Mouse (Mus musculus) brown adipose tissue, adult 24 weeks (tissue): ENCODE results near the gene Zfp646. TPM values are rescaled to one million over a fixed set of nuclear protein-coding genes. Genes with fewer than 3 reads are reported as not detected.
A peak's percentile ranks its signal among the peaks of the same experiment; 100 is the strongest.
"Not testable (repeated sequence)": the region's sequence is repeated elsewhere in the genome, so short reads cannot be mapped to it uniquely, and the experiment has no call there.

Experiments
- H3K27ac ChIP-seq: fragments of 200-500 bp; replicated peaks from 2 replicates; pipeline ENCODE4 v1.5.1; 2012; ENCODE audit warnings: low read depth, mild to moderate bottlenecking, low read length
- H3K4me1 ChIP-seq: fragments of 200-500 bp; 2 replicates; pipeline ENCODE4 v1.6.1; 2012; ENCODE audit warnings: low read length, mixed read lengths; ENCODE audit not compliant: control insufficient read depth, insufficient read depth, insufficient read length
- H3K4me3 ChIP-seq: fragments of 200-500 bp; 2 replicates; pipeline ENCODE4 v1.5.1; 2012; ENCODE audit warnings: low read depth, mild to moderate bottlenecking, low read length, moderate library complexity; ENCODE audit not compliant: insufficient read depth
- polyA plus RNA-seq: library from polyadenylated mRNA; stranded (reverse); fragments of >200 nt; gene quantifications from 2 replicates; pipeline ENCODE4 v1.2.4, GENCODE M21; 2012; ENCODE audit not compliant: missing spikeins, insufficient read depth, insufficient read length

Zfp646 gene
- polyA plus RNA-seq, 1 experiment, result 6.3 TPM

DNA sequence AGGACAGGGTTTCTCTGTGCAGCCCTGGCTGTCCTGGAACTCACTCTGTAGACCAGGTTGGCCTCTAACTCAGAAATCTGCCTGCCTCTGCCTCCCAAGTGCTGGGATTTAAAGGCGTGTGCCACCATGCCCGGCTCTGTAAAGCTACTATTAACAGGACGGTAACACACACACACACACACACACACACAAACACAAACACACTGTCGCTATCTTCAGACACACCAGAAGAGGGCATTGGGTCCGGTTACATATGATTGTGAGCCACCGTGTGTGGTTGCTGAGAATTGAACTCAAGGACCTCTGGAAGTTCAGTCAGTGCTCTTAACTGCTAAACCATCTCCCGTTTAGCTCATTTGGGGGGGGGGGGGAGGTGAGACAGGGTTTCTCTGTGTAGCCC is 19.9 kb downstream of the Zfp646 start:
- Histone ChIP-seq H3K27ac (0 out of 2 replicates have a peak overlapping the region, but pooled peaks have one; percentile 18), H3K4me3 (peak overlapping the region; percentile 8; the same call in 1 of the 2 replicates)
- H3K4me1 ChIP-seq, result not testable (repeated sequence)

DNA sequence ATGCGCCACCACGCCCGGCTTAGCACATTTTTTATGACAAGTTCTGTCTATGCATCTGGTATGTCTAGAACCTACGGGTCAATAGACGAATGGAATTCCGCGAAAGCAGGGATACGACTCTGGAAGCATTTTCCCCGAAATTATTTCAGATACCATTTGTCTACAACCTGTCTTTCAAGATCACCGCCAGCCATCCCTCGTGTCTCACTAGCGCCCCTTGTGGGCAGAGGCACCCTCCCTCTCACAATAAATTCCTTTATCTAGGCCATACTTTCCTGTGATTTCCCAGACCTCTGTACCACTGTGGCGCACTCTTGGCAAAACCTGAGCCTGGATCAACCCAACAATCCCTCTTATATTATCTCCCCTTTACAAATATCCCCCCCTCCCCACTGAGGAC is 20.4 kb downstream of the Zfp646 start:
- Histone ChIP-seq H3K4me3 (no peak overlapping the region), H3K27ac (no peak overlapping the region), H3K4me1 (0 out of 2 replicates have a peak, but pooled peaks cover 3% of the 10 kb centered on the region)

DNA sequence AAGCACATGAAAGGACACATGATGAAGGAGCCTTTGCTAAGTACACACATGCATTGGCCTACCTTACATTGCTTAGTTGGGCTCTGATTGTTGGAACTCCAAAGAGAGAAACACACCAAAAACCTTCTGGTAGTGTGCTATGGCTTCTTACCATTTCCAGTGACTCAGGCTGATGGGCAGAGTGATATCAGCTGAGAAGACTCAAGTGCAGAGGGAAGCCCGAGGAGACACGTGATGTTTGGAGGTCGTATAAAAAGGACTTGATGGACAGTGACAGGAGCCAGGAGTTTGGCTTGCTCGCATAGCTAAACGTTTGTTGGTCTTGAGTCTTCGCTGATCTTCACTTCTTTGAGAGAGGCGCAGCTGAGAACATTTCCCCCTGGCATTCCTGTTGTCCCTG is 21.5 kb downstream of the Zfp646 start:
- H3K27ac ChIP-seq, result no peak overlapping the region
- H3K4me3 ChIP-seq, result no peak overlapping the region
- H3K4me1 ChIP-seq, result 0 out of 2 replicates have a peak, but pooled peaks cover 3% of the 10 kb centered on the region

DNA sequence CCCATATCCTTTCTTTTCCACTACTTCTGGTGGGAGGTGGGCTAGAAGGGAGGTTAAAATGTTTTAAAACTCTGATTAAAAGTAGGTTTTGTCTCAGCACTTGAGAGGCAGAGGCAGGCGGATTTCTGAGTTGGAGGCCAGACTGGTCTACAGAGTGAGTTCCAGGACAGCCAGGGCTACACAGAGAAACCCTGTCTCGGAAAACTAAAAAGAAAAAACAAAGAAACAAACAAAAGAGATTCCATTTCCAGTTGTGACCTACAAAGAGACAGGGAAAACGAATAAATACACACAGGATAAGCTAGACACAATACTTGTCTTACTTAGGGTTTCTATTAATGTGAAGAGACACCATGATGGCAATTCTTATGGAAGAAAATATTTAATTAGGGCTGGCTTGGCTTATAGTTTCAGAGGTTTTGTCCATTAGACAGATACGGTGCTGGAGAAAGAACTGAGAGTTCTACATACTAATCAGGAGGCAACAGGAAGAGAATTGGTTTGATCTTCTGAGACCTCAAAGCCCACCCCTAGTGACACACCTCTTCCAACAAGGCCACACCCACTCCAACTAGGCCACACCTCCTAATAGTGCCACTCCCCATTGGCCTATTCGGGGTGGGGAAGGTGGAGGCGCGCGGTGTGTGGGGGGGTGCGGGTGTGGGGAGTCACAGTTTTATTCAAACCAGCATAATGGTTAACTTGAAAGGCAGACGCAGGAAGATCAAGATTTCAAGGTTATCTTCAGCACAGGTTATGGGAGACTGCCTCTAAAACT is 22.3 kb downstream of the Zfp646 start:
- Histone ChIP-seq H3K27ac (no peak overlapping the region), H3K4me3 (no peak overlapping the region), H3K4me1 (0 out of 2 replicates have a peak, but pooled peaks cover 3% of the 10 kb centered on the region)

DNA sequence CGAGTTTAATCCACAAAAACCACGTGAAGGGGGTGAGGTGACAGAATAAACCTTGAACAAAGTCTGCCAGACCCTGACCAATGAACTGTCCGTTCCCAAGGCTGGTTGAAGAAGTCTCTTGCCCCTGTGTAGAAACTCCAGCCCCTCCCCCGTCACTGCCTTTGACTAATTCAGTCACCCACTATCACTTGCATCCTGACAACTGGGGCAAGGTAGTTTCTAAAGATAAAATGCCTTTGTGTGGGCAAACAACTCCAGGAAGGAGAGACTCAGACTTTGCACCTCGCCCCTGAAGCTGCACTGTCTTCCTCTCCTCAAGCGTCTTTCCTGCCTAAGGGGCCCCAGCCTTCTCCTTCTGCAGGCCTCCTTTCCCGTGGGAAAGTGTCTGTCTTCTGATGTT is 24.0 kb downstream of the Zfp646 start:
- no peak overlapping the region for H3K4me3 ChIP-seq
- no peak overlapping the region for H3K27ac ChIP-seq
- H3K4me1 ChIP-seq, result no peaks in the 10 kb centered on the region

DNA sequence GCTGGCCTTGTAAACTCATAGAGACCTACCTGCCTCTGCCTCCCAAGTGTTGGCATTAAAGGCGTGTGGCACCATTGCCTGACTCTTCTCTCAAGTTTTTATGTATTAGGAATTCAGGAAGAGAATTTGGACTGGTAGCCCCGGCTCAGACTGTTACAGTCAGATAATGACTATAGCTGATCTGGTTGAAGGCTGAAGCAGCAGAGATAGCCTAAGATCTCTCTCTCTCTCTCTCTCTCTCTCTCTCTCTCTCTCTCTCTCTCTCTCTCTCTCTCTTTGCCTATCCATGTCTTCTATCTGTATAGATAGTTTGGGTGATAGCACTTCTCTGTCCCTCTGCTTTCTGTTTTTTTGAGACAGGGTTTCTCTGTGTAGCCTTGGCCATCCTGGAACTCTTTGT is 25.8 kb downstream of the Zfp646 start:
- H3K4me3 ChIP-seq, result no peak overlapping the region
- no peaks in the 10 kb centered on the region for H3K4me1 ChIP-seq
- H3K27ac ChIP-seq, result no peak overlapping the region

DNA sequence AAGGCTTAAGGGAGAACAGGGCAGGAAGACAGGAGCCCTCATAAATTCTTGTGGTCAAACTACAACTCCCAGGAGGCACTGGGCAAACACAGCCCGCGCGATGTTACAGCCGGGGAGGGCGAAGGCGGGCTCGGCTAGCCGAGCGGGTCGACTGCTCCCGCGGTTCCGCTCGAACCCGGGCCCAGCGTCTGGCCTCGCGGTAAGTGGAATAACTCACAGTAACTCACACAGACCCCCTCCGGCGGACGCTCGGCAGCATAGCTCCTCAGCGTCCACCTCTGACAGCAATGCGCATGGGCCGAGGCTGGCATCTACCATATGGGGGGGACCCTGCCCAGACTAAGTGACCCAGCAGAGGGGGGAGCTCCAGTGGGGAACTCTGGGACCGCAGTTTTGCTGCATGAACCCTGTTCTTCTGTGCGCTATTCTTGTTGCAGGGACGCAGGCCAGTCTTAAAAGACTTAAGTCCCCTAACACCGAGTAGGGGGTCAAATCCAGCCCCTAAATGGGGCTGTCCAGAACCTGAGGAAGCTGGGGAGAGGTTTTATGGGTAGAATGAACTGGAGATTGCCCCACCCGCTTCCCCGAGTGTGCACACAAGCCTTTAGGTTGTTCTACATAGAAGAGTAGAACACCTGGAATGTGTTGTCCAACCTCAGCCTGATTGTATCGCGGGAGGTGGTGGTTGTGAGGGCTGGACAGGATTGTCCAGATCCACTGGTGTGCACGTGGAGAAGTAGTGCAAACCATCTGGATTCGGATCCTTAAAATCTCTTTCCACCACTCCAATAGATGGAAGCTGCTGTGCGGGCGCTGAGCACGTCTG is 28.2 kb downstream of the Zfp646 start, which contains the start of gene Bckdk:
TSS of gene Bckdk (plus strand) at position 112 of the 826 bp plus-strand sequence.
- peak within 1 kb of the TSS; percentile 52 for H3K27ac ChIP-seq
- H3K4me1 ChIP-seq, result peaks cover 6% of the 10 kb centered on the region
- peak within 1 kb of the TSS; percentile 76 for H3K4me3 ChIP-seq

DNA sequence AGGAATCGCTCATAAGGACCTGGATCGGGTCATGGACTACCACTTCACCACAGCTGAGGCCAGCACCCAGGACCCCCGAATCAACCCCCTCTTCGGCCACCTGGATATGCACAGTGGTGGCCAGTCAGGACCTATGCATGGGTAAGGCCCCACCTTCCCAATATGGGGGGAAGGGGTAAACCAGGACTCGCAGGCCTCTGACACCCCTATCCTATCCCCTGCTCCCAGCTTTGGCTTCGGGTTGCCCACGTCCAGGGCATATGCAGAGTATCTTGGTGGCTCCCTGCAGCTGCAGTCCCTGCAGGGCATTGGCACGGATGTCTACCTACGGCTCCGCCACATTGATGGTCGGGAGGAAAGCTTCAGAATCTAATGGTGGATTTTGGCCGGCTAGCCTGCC is 31.9 kb downstream of the Zfp646 start:
- Histone ChIP-seq H3K27ac (peak overlapping the region; percentile 87), H3K4me1 (peaks cover 6% of the 10 kb centered on the region), H3K4me3 (no peak overlapping the region)

DNA sequence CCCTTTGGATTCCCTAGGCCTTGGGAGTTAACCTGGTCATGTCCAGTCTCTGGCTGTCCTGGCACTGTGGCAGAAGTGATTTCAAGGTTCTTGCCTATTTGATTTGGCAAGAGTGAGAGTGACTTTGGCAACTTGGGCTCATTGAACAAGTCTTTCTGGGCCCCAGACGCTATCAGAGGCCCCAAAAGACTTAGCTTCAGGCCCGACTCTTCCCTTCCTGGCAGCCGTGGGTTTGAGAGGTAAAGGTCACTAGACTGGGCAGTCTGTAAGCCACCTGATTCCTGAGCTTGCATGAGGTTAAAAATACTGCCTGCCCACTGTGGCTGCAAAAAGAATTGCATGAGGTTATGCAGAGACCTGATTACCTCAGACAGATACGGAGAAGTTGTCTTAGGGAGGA is 32.6 kb downstream of the Zfp646 start:
- H3K4me1 ChIP-seq, result peaks cover 6% of the 10 kb centered on the region
- H3K27ac ChIP-seq, result peak overlapping the region; percentile 87
- H3K4me3 ChIP-seq, result no peak overlapping the region

DNA sequence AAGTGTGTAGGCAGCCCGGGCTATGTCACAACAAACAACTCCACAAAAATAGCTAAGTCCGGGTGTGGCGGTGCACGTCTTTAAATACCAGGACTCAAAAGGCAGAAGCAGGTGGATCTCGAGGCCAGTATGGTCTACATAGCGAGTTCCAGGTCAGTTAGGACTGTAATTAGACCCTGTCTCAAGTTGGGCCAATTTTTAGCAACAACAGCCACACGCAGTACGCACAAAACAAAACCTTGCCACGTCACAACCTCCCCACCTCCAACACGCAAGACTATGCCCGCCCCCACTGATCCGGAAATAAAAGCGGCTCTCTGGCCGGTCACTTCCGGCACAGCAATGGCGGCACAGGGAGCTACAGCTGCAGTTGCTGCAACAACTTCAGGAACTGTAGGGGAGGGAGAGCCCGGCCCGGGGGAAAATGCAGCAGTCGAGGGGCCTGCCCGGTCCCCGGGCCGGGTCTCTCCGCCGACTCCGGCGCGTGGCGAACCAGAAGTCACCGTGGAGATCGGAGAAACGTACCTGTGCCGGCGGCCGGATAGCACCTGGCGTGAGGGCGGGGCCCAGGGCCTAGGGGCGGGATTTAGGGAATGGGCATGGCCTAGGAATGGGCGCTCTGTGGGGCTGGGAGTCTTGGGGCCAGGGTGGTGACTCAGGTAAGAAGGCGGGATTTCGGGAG is 36.3 kb downstream of the Zfp646 start, which contains the start of gene Kat8:
TSS of gene Kat8 (plus strand) at position 327 of the 682 bp plus-strand sequence.
- Histone ChIP-seq H3K4me1 (peaks cover 6% of the 10 kb centered on the region), H3K27ac (peak within 1 kb of the TSS; percentile 88), H3K4me3 (peak within 1 kb of the TSS; percentile 81)

DNA sequence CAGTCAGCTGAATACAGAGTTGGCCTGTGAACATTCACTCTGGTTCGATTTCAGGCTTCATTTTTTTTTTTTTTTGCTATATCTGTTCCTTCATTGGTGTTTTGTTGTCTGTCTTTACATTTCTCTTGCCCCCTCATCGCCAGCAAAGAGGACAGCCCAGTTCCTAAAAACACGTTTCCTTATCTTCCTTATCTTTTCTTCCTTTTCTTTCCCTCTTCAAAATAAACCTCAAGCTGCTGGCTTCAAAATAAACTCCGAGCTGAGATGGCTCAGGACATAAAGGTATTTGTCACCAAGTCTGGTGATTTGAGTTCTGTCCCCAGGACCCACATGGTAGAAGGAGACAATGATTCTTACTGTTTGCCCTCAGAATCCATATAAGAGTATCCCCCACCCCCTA is 36.9 kb downstream of the Zfp646 start:
- Histone ChIP-seq H3K4me1 (peaks cover 5% of the 10 kb centered on the region), H3K27ac (no peak overlapping the region), H3K4me3 (peak overlapping the region; percentile 81)

DNA sequence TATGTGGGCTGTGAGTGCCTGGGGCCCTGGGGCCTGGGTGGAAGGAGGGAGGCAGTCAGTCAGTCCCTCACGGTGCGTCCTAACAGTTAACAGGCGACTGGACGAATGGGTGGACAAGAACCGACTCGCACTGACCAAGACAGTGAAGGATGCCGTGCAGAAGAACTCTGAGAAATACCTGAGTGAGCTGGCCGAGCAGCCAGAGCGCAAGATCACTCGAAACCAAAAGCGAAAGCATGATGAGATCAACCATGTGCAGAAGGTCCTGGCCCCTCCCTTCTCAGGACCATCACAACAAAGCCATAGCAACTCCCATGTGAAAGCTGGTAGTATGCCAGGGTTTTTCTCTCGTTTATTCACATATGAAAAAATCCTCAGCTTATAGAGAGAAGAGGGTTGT is 39.3 kb downstream of the Zfp646 start:
- H3K4me3 ChIP-seq, result no peak overlapping the region
- H3K27ac ChIP-seq, result no peak overlapping the region
- no peaks in the 10 kb centered on the region for H3K4me1 ChIP-seq

DNA sequence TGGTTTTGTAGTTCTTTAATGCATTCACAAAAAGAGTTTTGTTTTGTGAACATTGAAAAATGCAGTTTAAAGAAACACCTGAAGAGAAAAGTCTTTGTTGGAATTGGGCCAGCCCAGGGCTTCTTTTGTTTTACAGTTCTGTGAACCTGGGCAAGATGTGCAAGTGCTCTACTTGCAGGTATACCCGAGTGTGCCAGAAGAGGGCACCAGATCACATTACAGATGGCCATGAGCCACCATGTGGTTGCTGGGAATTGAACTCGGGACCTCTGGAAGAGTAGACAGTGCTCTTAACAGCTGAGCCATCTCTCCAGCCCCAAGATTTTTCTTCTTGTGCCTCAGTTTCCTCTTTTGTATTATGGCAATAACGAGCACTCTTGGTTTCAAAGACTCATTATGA is 42.2 kb downstream of the Zfp646 start:
- Histone ChIP-seq H3K4me1 (no peaks in the 10 kb centered on the region), H3K4me3 (no peak overlapping the region), H3K27ac (no peak overlapping the region)

DNA sequence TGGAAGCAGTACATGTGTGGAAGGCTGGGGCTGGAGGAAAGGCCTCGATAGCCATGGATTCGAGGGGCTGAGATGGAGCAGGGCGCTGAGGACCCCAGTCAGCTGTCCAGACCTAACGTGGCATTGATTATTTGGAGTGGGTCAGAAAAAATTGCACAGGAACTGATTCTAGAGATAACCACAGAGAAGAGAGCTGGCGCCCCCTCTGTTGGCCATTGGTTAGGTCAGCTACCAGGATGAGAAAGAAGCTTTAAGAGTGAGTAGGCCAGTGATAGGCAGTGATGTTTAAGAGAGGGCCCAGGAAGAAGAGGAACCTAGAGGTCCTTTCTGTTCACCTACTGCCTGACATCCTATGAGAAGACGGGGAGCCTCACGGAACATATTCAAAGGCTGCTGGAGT is 43.3 kb downstream of the Zfp646 start:
- Histone ChIP-seq H3K4me3 (no peak overlapping the region), H3K4me1 (no peaks in the 10 kb centered on the region), H3K27ac (no peak overlapping the region)

DNA sequence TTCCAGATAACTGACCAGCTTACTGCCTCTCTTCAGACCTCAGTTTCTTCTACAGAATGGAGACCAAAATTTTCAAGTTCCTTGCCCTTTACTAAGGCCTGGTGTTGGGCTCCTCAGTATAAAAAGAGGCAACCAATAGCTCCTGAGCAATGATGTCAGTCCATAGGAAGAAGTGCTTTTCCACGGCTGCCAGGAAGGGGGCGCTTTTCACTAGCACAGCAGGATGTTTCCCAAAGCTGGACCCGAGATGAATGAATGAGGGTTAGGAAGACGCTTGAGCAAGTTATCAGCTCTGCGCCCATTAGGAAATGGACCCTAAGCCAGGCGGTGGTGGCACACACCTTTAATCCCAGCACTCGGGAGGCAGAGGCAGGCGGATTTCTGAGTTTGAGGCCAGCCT is 45.5 kb downstream of the Zfp646 start:
- Histone ChIP-seq H3K4me3 (no peak overlapping the region), H3K27ac (no peak overlapping the region), H3K4me1 (no peaks in the 10 kb centered on the region)
